Mouse (Mus musculus): Measurements from ENCODE around the gene Olfr750. TPM values are rescaled to one million over a fixed set of nuclear protein-coding genes. Genes with fewer than 3 reads are reported as not detected.
"Not testable (repeated sequence)": the region's sequence is repeated elsewhere in the genome, so short reads cannot be mapped to it uniquely, and the experiment has no call there.

Gene Olfr750
- polyA plus RNA-seq (2015; fragmentation: Nextera tagmentation; extraction: Ambion mirVana) = 0.03 TPM in 1 of 2 replicates, not detected in the other

GRCm38 (mm10) chr14:51074335-51074734 lies at the start of gene Olfr750:
TSS of gene Olfr750 (minus strand) at chr14:51074435.
- no peaks in the 10 kb centered on the region for H3K9me3 ChIP-seq
- H3K36me3 ChIP-seq = no peaks in the 10 kb centered on the region
- 82% methylated on average over 3 of the region's 3 CpGs for WGBS
- H3K4me1 ChIP-seq (replicated peaks) = no peaks in the 10 kb centered on the region
- no peak within 1 kb of the TSS for H3K27ac ChIP-seq
- H3K27me3 ChIP-seq = no peaks in the 10 kb centered on the region
- no peak within 1 kb of the TSS for H3K4me3 ChIP-seq (replicated peaks)
- H3K4me2 ChIP-seq (replicated peaks) = no peak within 1 kb of the TSS
- no peak for ATAC-seq
- H3K9ac ChIP-seq (replicated peaks) = no peak within 1 kb of the TSS

- no peak for ATAC-seq
- no peaks in the 10 kb centered on the region for H3K9me3 ChIP-seq
- 37% methylated on average over 12 of the region's 12 CpGs for WGBS
- H3K27ac ChIP-seq = no peak within 1 kb of the TSS
- H3K36me3 ChIP-seq = no peaks in the 10 kb centered on the region
- H3K27me3 ChIP-seq = no peaks in the 10 kb centered on the region
- 0 out of 2 replicates have a peak, but pooled peaks cover 3% of the 10 kb centered on the region for H3K4me1 ChIP-seq (replicated peaks)
- H3K4me2 ChIP-seq (replicated peaks) = peak within 1 kb of the TSS; percentile 19
- H3K4me3 ChIP-seq (replicated peaks) = no peak within 1 kb of the TSS
- no peak within 1 kb of the TSS for H3K9ac ChIP-seq (replicated peaks)
Measured at GRCm38 (mm10) chr14:51113916-51114560, 39.8 kb upstream of the Olfr750 start, which contains the start of gene Eddm3b. TSS of gene Eddm3b (plus strand) at chr14:51114426.

GRCm38 (mm10) chr14:51113476-51113875 lies 39.2 kb upstream of the Olfr750 start:
- Histone ChIP-seq H3K4me3 (replicated peaks) (no peak overlapping the region), H3K9me3 (no peaks in the 10 kb centered on the region), H3K4me1 (replicated peaks) (0 out of 2 replicates have a peak, but pooled peaks cover 3% of the 10 kb centered on the region), H3K27me3 (no peaks in the 10 kb centered on the region), H3K9ac (replicated peaks) (no peak overlapping the region), H3K27ac (no peak overlapping the region), H3K4me2 (replicated peaks) (peak overlapping the region; percentile 19), H3K36me3 (no peaks in the 10 kb centered on the region)
- ATAC-seq = no peak
- 34% methylated on average over 9 of the region's 9 CpGs for whole genome bisulfite sequencing

- H3K4me3 ChIP-seq (replicated peaks) = no peak overlapping the region
- 72% methylated on average over 3 of the region's 3 CpGs for WGBS
- no peaks in the 10 kb centered on the region for H3K27me3 ChIP-seq
- ATAC-seq = no peak
- H3K36me3 ChIP-seq = no peaks in the 10 kb centered on the region
- H3K9ac ChIP-seq (replicated peaks) = no peak overlapping the region
- H3K9me3 ChIP-seq = no peaks in the 10 kb centered on the region
- 0 out of 2 replicates have a peak, but pooled peaks cover 3% of the 10 kb centered on the region for H3K4me1 ChIP-seq (replicated peaks)
- H3K4me2 ChIP-seq (replicated peaks) = no peak overlapping the region
- no peak overlapping the region for H3K27ac ChIP-seq
Measured at GRCm38 (mm10) chr14:51111966-51112365, 37.7 kb upstream of the Olfr750 start.

DNA sequence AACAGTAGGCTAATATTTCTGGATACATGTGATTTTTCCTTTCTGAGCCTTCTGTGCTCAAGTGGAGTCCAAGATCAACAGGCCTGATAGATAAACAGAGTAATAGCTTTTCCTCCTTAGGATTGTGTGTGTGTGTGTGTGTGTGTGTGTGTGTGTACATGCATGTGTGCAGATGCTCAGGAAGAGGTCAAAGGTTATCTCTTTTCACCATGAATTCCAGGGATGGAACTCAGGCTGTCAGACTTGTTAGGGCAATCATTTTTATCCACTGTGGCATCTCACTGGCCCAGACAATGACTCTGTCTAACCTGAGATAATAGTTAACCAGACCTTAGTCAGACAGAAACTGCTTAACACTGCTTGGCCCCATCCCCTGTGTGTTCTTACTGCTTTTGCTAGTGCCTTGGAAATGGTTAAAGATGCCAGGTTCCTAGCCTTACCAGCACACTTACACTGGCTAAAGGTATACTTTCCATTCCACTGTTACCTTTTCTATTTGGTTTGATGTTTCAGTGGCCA lies 32.3 kb upstream of the Olfr750 start:
- Histone ChIP-seq H3K4me2 (replicated peaks) (no peak overlapping the region), H3K27ac (no peak overlapping the region), H3K4me3 (replicated peaks) (no peak overlapping the region), H3K36me3 (no peaks in the 10 kb centered on the region), H3K27me3 (no peaks in the 10 kb centered on the region), H3K9ac (replicated peaks) (no peak overlapping the region), H3K4me1 (replicated peaks) (no peaks in the 10 kb centered on the region), H3K9me3 (no peaks in the 10 kb centered on the region)
- ATAC-seq = no peak

DNA sequence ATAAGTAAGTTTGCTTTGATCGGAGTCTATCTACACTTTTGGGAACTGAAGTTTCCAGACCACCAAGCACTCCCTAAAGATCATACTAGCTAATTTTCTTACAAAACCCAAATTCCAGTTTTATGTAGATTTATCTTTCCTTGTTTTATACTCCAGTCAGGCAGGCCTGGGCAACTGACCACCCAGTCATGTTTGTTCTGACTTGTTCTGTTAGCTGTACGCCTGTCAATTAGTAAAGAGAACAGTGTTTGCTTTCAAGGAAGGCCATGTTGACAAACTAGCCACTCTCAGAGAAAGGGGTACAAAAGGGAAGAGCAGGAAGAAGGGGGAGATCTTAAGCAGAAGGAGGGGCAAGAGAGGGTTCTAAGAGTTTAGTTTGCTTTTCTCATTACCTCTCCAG lies 30.1 kb upstream of the Olfr750 start:
- WGBS = 81% methylated on average over 2 of the region's 2 CpGs
- Histone ChIP-seq H3K36me3 (no peaks in the 10 kb centered on the region), H3K9ac (replicated peaks) (no peak overlapping the region), H3K4me2 (replicated peaks) (no peak overlapping the region), H3K4me3 (replicated peaks) (no peak overlapping the region), H3K4me1 (replicated peaks) (no peaks in the 10 kb centered on the region), H3K27me3 (no peaks in the 10 kb centered on the region), H3K9me3 (no peaks in the 10 kb centered on the region), H3K27ac (no peak overlapping the region)
- no peak for ATAC-seq

DNA sequence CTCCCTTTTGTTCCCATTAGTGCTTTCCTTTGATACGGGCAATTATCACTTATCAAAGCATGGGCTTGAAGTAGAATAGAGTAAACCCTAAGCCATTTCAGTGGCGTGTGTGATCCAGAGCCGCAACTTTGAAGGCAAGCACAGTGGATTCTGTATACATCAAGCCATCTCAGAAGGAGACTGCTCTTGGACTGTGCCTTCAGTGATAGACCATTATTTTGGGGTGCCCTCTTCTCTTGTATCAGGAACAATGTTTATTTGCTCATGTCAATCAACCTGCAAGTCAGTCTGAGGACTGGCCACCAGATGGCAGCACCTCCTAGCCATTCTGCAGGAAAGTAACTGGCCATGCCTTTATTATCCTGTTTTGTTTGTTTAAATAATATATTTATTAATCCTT lies 29.0 kb upstream of the Olfr750 start:
- Histone ChIP-seq H3K27me3 (no peaks in the 10 kb centered on the region), H3K4me2 (replicated peaks) (no peak overlapping the region), H3K27ac (no peak overlapping the region), H3K9me3 (no peaks in the 10 kb centered on the region), H3K9ac (replicated peaks) (no peak overlapping the region), H3K4me1 (replicated peaks) (no peaks in the 10 kb centered on the region), H3K4me3 (replicated peaks) (no peak overlapping the region), H3K36me3 (no peaks in the 10 kb centered on the region)
- WGBS = 59% methylated on average over 3 of the region's 3 CpGs
- peak; percentile 57; the same call in 1 of the 2 replicates for ATAC-seq

DNA sequence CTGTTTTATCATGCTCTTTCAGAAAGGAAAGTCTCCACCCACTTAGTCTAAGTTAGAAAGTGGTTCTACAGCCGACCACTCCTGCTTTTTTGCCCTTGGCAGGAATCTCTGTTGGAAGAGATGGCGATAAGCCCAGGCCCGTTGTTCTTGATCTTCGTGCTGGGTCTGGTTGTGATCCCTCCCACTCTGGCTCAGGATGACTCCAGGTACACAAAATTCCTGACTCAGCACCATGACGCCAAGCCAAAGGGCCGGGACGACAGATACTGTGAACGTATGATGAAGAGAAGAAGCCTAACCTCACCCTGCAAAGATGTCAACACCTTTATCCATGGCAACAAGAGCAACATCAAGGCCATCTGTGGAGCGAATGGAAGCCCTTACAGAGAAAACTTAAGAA lies 27.0 kb upstream of the Olfr750 start:
- no peaks in the 10 kb centered on the region for H3K36me3 ChIP-seq
- 81% methylated on average over 9 of the region's 9 CpGs for WGBS

DNA sequence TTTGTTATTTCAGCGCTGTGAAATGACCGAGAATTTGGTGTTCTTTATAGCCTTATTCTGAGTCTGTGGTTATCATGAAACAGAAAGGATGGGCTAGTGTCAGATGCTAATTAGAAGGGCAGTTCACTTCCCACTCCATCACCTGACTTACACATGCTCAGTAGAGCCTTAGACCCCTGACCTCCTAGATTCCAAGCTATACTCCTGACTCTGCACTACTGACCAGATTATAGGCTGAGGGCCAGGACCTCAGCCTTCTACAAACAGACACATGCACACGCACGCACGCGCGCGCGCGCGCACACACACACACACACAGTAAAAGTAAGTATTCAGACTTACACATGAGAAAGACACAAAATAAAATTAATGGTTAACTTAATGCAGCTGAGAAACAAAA lies 24.7 kb upstream of the Olfr750 start:
- 97% methylated on average over 11 of the region's 11 CpGs for WGBS
- no peaks in the 10 kb centered on the region for H3K4me1 ChIP-seq (replicated peaks)
- no peak overlapping the region for H3K4me3 ChIP-seq (replicated peaks)
- H3K36me3 ChIP-seq = no peaks in the 10 kb centered on the region
- no peak for ATAC-seq
- H3K9ac ChIP-seq (replicated peaks) = no peak overlapping the region
- H3K9me3 ChIP-seq = no peaks in the 10 kb centered on the region
- H3K27me3 ChIP-seq = no peaks in the 10 kb centered on the region
- H3K27ac ChIP-seq = no peak overlapping the region
- no peak overlapping the region for H3K4me2 ChIP-seq (replicated peaks)

More for the DNA sequence above, 27.0 kb upstream of the Olfr750 start:
- no peaks in the 10 kb centered on the region for H3K27me3 ChIP-seq
- H3K4me3 ChIP-seq (replicated peaks) = no peak overlapping the region
- no peak overlapping the region for H3K27ac ChIP-seq
- H3K4me2 ChIP-seq (replicated peaks) = no peak overlapping the region
- no peaks in the 10 kb centered on the region for H3K9me3 ChIP-seq
- H3K9ac ChIP-seq (replicated peaks) = no peak overlapping the region
- ATAC-seq = no peak
- H3K4me1 ChIP-seq (replicated peaks) = no peaks in the 10 kb centered on the region

- peak; percentile 59; the same call in 1 of the 2 replicates for ATAC-seq
- not testable (repeated sequence) for H3K4me1 ChIP-seq (replicated peaks); H3K27me3 ChIP-seq; H3K9me3 ChIP-seq; H3K4me3 ChIP-seq (replicated peaks); H3K36me3 ChIP-seq; H3K27ac ChIP-seq; H3K4me2 ChIP-seq (replicated peaks); H3K9ac ChIP-seq (replicated peaks)
- 45% methylated on average over 1 of the region's 1 CpGs for WGBS
Measured at GRCm38 (mm10) chr14:51098300-51098699, 24.1 kb upstream of the Olfr750 start.

- 0 out of 2 replicates have a peak, but pooled peaks cover 3% of the 10 kb centered on the region for H3K4me1 ChIP-seq (replicated peaks)
- H3K36me3 ChIP-seq = no peaks in the 10 kb centered on the region
- H3K9me3 ChIP-seq = no peaks in the 10 kb centered on the region
- no peak overlapping the region for H3K9ac ChIP-seq (replicated peaks)
- no peak overlapping the region for H3K4me3 ChIP-seq (replicated peaks)
- H3K27me3 ChIP-seq = no peaks in the 10 kb centered on the region
- H3K27ac ChIP-seq = no peak overlapping the region
- no peak for ATAC-seq
- WGBS = 80% methylated on average over 9 of the region's 9 CpGs
- no peak overlapping the region for H3K4me2 ChIP-seq (replicated peaks)
Measured at GRCm38 (mm10) chr14:51095736-51096524, 21.7 kb upstream of the Olfr750 start.

- Histone ChIP-seq H3K27ac (no peak overlapping the region), H3K9me3 (no peaks in the 10 kb centered on the region), H3K4me1 (replicated peaks) (0 out of 2 replicates have a peak, but pooled peaks cover 6% of the 10 kb centered on the region), H3K27me3 (no peaks in the 10 kb centered on the region), H3K36me3 (no peaks in the 10 kb centered on the region), H3K9ac (replicated peaks) (no peak overlapping the region), H3K4me2 (replicated peaks) (no peak overlapping the region), H3K4me3 (replicated peaks) (no peak overlapping the region)
- ATAC-seq = no peak
- WGBS = 70% methylated on average over 8 of the region's 9 CpGs
Measured at GRCm38 (mm10) chr14:51094921-51095320, 20.7 kb upstream of the Olfr750 start.

All from midbrain, embryonic 13.5 days (tissue).